Mouse (Mus musculus) R1 (cell line): ENCODE measurements around the gene Neurl3.

Source experiments
- DNase-seq: peaks from one replicate; pipeline ENCODE4 v3.0.0-alpha.2; 2018; ENCODE audit warnings: low read depth, low spot score

Neurl3 gene

GRCm38 (mm10) chr1:36258631-36259030 is 15.8 kb downstream of the Neurl3 start:
- peak; percentile 87 for DNase-seq

- no peak for DNase-seq
Observed at GRCm38 (mm10) chr1:36257276-36257675, 17.2 kb downstream of the Neurl3 start.

GRCm38 (mm10) chr1:36255871-36256640 is 18.4 kb downstream of the Neurl3 start:
- DNase-seq = no peak

- DNase-seq = peak; percentile 73
Observed at GRCm38 (mm10) chr1:36254635-36255360, 19.7 kb downstream of the Neurl3 start.

GRCm38 (mm10) chr1:36252791-36253190 is 21.7 kb downstream of the Neurl3 start:
- peak; percentile 85 for DNase-seq

GRCm38 (mm10) chr1:36251426-36251825 is 23.1 kb downstream of the Neurl3 start:
- peak; percentile 89 for DNase-seq

- DNase-seq = peak; percentile 57
Observed at GRCm38 (mm10) chr1:36246688-36247087, 27.8 kb downstream of the Neurl3 start.

- DNase-seq = no peak
Observed at GRCm38 (mm10) chr1:36244828-36245215, 29.7 kb downstream of the Neurl3 start.

GRCm38 (mm10) chr1:36244058-36244827 is 30.2 kb downstream of the Neurl3 start, which contains the start of gene Uggt1:
Gene Uggt1 (minus strand): TSS chr1:36244720.
- DNase-seq = peak; percentile 98

- DNase-seq = peak; percentile 39
Observed at GRCm38 (mm10) chr1:36243447-36244057, 30.9 kb downstream of the Neurl3 start.

GRCm38 (mm10) chr1:36241903-36242429 is 32.5 kb downstream of the Neurl3 start:
- no peak for DNase-seq

- DNase-seq = peak; percentile 84
Observed at GRCm38 (mm10) chr1:36240176-36240575, 34.3 kb downstream of the Neurl3 start.

- DNase-seq = no peak
Observed at GRCm38 (mm10) chr1:36239396-36239795, 35.1 kb downstream of the Neurl3 start.

GRCm38 (mm10) chr1:36235855-36236254 is 38.6 kb downstream of the Neurl3 start:
- no peak for DNase-seq

- DNase-seq = no peak
Observed at GRCm38 (mm10) chr1:36235057-36235639, 39.3 kb downstream of the Neurl3 start.

- DNase-seq = no peak
Observed at GRCm38 (mm10) chr1:36233218-36233617, 41.3 kb downstream of the Neurl3 start.

- no peak for DNase-seq
Observed at GRCm38 (mm10) chr1:36230919-36231705, 43.4 kb downstream of the Neurl3 start.

- DNase-seq = no peak
Observed at GRCm38 (mm10) chr1:36228461-36228860, 46.0 kb downstream of the Neurl3 start.

- no peak for DNase-seq
Observed at GRCm38 (mm10) chr1:36224648-36225047, 49.8 kb downstream of the Neurl3 start.
